10 mouse cellular contexts compared by ENCODE assay signal in genomic region chr1:92521376-92521775, GRCm38 (mm10). TPM values are rescaled to one million over a fixed set of nuclear protein-coding genes. Genes with fewer than 3 reads are reported as not detected.
DNase-seq lines count a peak whose midpoint lies in the region; ATAC-seq and TF ChIP-seq lines count a peak whose summit lies in the region.
"Had no signal": no experiment of that assay in that cellular context is flagged by ENCODE, and none has a peak within 500 bp of the region (broad histone marks: within the 10 kb centered on the region; RNA-seq: fewer than 3 reads in every experiment).

No protein-coding gene starts in this region.

- H3K9me3 ChIP-seq in hindbrain, postnatal 0 days (ENCODE audit: low read length): no peaks in the 10 kb centered on the region

- no peaks in the 10 kb centered on the region for H3K27me3 ChIP-seq in testis, adult 2 months (ENCODE audit: control insufficient read depth, insufficient read depth, low read length)
- H3K27me3 ChIP-seq in hindbrain, postnatal 0 days (ENCODE audit: insufficient read depth, low read length): no peaks in the 10 kb centered on the region

- no peaks in the 10 kb centered on the region for H3K36me3 ChIP-seq in testis, adult 2 months (ENCODE audit: control insufficient read depth, insufficient read depth, low read length)
- H3K36me3 ChIP-seq in hindbrain, postnatal 0 days (ENCODE audit: insufficient read depth, low read length): no peaks in the 10 kb centered on the region

- TF ChIP-seq POLR2A in testis, adult 2 months (IDR thresholded peaks at IDR 0.05; ENCODE audit: control insufficient read depth, low read depth, low read length): no peak

- no peaks in the 10 kb centered on the region; the same call in none of the 2 replicates for H3K4me1 ChIP-seq in testis, adult 2 months (ENCODE audit: control insufficient read depth, insufficient read depth, low read length)
- H3K4me1 ChIP-seq in hindbrain, postnatal 0 days (ENCODE audit: insufficient read depth, low read length): no peaks in the 10 kb centered on the region

- no peak for DNase-seq in testis, postnatal 14 days (ENCODE audit: low spot score)
- peak; percentile 25 to 50 for DNase-seq in adrenal gland, postnatal 36 days
- peak; percentile 69 for DNase-seq in embryo, embryonic 10.5 days (ENCODE audit: low spot score)
- DNase-seq in hindbrain, postnatal 0 days (ENCODE audit: low spot score): peak; percentile 88
- peak; percentile 53 for DNase-seq in lung, postnatal 10 days
- peak; percentile 78 for DNase-seq in right cerebral cortex, postnatal 4 days
- DNase-seq in spleen, postnatal 36 days (ENCODE audit: low spot score in 2 of 2): no peak

- ATAC-seq in hindbrain, postnatal 0 days: peak; percentile 76

- H3K27ac ChIP-seq in testis, adult 2 months (ENCODE audit: control insufficient read depth, insufficient read depth, low read depth, low read length): no peak overlapping the region
- no peak overlapping the region for H3K27ac ChIP-seq in hindbrain, postnatal 0 days

- 0 out of 2 replicates have a peak overlapping the region, but pooled peaks have one; percentile 35 for H3K4me2 ChIP-seq in hindbrain, postnatal 0 days (ENCODE audit: low read depth, low read length)

- WGBS in hindbrain, postnatal 0 days: 16% methylated on average over 10 of the region's 10 CpGs

- 0 out of 2 replicates have a peak overlapping the region, but pooled peaks have one; percentile 17 for H3K9ac ChIP-seq in hindbrain, postnatal 0 days (replicated peaks; ENCODE audit: low read length)

- no peak overlapping the region for H3K4me3 ChIP-seq in testis, adult 2 months (ENCODE audit: control insufficient read depth, low read depth, low read length)
- no peak overlapping the region for H3K4me3 ChIP-seq in hindbrain, postnatal 0 days (ENCODE audit: low read length)

- TF ChIP-seq CTCF in testis, adult 2 months (IDR thresholded peaks at IDR 0.05; ENCODE audit: control insufficient read depth, insufficient read depth, insufficient replicate concordance, low read depth, low read length): peak; percentile 11; the same call in 1 of the 2 replicates
- peak; percentile 79 for TF ChIP-seq CTCF in hindbrain, postnatal 0 days (IDR thresholded peaks at IDR 0.05; ENCODE audit: low read depth)

RNA-seq across cellular contexts. Expression of gene Olfr1414, which starts 2.9 kb away (rescaled TPM):
- not detected in 2 replicates for polyA plus RNA-seq in testis, adult 2 months (2012; rRNA removed)
- total RNA-seq in adrenal gland, postnatal 36 days (2021): under 1 TPM in 1 of 2 experiments, not detected in 1; 0.10 TPM
- not detected in 2 replicates for total RNA-seq in hindbrain, postnatal 0 days (2014; rRNA removed)
- not detected in 2 replicates for polyA plus RNA-seq in hindbrain, postnatal 0 days (2015; fragmentation: Nextera tagmentation; extraction: Ambion mirVana)
- total RNA-seq: neutrophil, adult 5-6 weeks had no signal
- polyA plus RNA-seq: heart, embryonic 16.5 days had no signal

RNA-seq across cellular contexts. Expression of gene Olfr1415, which starts 25.5 kb away (rescaled TPM):
- not detected in 2 replicates for polyA plus RNA-seq in testis, adult 2 months (2012; rRNA removed)
- total RNA-seq in adrenal gland, postnatal 36 days (2021): not detected
- not detected in 2 replicates for total RNA-seq in hindbrain, postnatal 0 days (2014; rRNA removed)
- not detected in 2 replicates for polyA plus RNA-seq in hindbrain, postnatal 0 days (2015; fragmentation: Nextera tagmentation; extraction: Ambion mirVana)
- total RNA-seq: neutrophil, adult 5-6 weeks had no signal
- polyA plus RNA-seq: heart, embryonic 16.5 days had no signal

RNA-seq across cellular contexts. Expression of gene Olfr1416, which starts 36.5 kb away (rescaled TPM):
- polyA plus RNA-seq in testis, adult 2 months (2012; rRNA removed): not detected in 2 replicates
- not detected for total RNA-seq in adrenal gland, postnatal 36 days (2021)
- total RNA-seq in hindbrain, postnatal 0 days (2014; rRNA removed): not detected in 2 replicates
- polyA plus RNA-seq in hindbrain, postnatal 0 days (2015; fragmentation: Nextera tagmentation; extraction: Ambion mirVana): not detected in 2 replicates
- polyA plus RNA-seq: heart, embryonic 16.5 days had no signal

RNA-seq across cellular contexts. Expression of gene Ndufa10, which starts 47.7 kb away (rescaled TPM):
- polyA plus RNA-seq in testis, adult 2 months (2012; rRNA removed): 30.1 and 33.5 TPM in 2 replicates
- 100 to 1,000 TPM; 385 to 397 TPM for total RNA-seq in adrenal gland, postnatal 36 days (2021)
- total RNA-seq in hindbrain, postnatal 0 days (2014; rRNA removed): 187 and 244 TPM in 2 replicates
- 373 and 388 TPM in 2 replicates for polyA plus RNA-seq in hindbrain, postnatal 0 days (2015; fragmentation: Nextera tagmentation; extraction: Ambion mirVana)

RNA-seq across cellular contexts. Expression of gene Olfr1413, which starts 49.7 kb away (rescaled TPM):
- 0.49 and 0.66 TPM in 2 replicates for polyA plus RNA-seq in testis, adult 2 months (2012; rRNA removed)
- not detected for total RNA-seq in adrenal gland, postnatal 36 days (2021)
- total RNA-seq in hindbrain, postnatal 0 days (2014; rRNA removed): not detected in 2 replicates
- not detected in 2 replicates for polyA plus RNA-seq in hindbrain, postnatal 0 days (2015; fragmentation: Nextera tagmentation; extraction: Ambion mirVana)
- total RNA-seq: neutrophil, adult 5-6 weeks had no signal
- polyA plus RNA-seq: heart, embryonic 16.5 days had no signal

Comparison
In these comparisons a context has a peak if more than half of its experiments do, and no peak if none do; other contexts are left out.
1. DNase-seq: peak in adrenal gland, postnatal 36 days (2 of 2), embryo, embryonic 10.5 days (single experiment), hindbrain, postnatal 0 days (single experiment), lung, postnatal 10 days (single experiment) and right cerebral cortex, postnatal 4 days (single experiment); none in testis, postnatal 14 days (single experiment) and spleen, postnatal 36 days (0 of 2).